Mouse (Mus musculus): Measurements from ENCODE around the gene Olfr809. TPM values are rescaled to one million over a fixed set of nuclear protein-coding genes. Genes with fewer than 3 reads are reported as not detected.

Gene Olfr809
- total RNA-seq (2021), result not detected

DNA sequence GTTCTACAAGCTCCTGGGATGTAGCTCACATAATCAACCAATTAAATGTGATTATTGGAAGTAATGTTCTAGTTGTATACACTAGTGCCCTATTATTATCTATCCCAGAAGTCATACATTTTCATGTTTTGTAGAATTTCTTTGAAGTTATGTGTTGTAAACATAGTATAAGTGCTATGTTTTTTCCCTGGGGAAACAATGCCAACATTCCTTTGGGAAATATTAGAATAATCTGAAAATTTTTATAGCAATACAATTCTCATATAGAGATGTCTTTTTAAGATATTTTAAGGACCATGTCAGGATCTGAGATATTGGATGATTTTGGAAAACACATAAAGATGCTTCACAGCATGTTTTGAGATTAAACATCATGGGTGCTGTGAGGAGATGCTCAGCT is at the start of gene Olfr809:
Gene Olfr809, plus strand, starts transcription at position 301 of the 400 bp plus-strand sequence.
- intact Hi-C loops (cut with DNase I), result no loop called here
- no peak for DNase-seq

- no peak for DNase-seq
- intact Hi-C loops (cut with DNase I), result no loop called here
Observed at GRCm38 (mm10) chr10:129729275-129729674, 45.2 kb upstream of the Olfr809 start, which contains the start of gene Olfr805. Gene Olfr805 (minus strand): TSS chr10:129729375.

DNA sequence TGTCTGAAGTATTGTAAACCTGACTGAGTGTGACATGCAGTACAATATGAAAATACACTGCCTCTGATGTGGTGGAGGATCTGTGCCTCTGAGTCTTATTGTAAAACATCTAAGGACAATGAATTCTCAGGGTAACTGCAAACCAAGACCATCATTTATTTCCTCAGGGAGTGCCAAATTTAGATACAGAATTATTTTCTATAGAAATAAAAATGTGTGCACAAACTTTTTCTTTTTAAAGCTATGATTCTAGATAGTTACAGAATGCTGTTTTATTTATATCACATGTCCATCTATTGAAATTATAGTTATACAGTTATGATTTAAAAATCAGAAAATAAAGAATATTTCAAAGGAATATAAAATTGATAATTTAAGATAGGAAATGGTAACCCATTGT is 32.6 kb upstream of the Olfr809 start, which contains the start of gene Olfr806:
Gene Olfr806, minus strand, starts transcription at position 101 of the 400 bp plus-strand sequence.
- no peak for DNase-seq

DNA sequence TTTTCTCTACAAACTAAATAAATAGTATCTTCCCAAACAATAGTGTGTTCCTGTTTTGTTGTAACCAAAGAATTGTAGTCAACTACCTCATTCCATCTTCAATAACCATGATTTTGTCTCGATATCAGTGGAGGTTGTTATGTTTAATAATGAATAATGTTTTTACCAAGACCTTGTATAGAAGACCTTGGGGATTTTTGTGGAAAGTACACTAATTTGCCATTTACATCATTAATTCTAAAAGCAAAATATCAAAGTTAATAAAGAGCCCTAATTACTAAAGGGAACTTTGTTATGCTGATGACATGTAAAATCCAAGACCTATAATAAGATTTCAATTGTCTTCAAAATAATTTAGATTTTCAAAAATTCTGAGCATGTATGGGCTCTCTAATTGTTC is 16.7 kb upstream of the Olfr809 start, which contains the start of gene Olfr807:
Gene Olfr807, minus strand, starts transcription at position 101 of the 400 bp plus-strand sequence.
- intact Hi-C loops (cut with DNase I), result no loop called here
- DNase-seq, result no peak

More for the DNA sequence above, 32.6 kb upstream of the Olfr809 start, which contains the start of gene Olfr806:
- intact Hi-C loops (cut with DNase I), result no loop called here

- no peak for DNase-seq
- intact Hi-C loops (cut with DNase I), result no loop called here
Observed at GRCm38 (mm10) chr10:129765182-129765581, 9.3 kb upstream of the Olfr809 start, which contains the start of gene Olfr808. Gene Olfr808 (plus strand): TSS chr10:129765482.

- intact Hi-C loops (cut with DNase I), result no loop called here
- DNase-seq, result no peak
Observed at GRCm38 (mm10) chr10:129778123-129778522, 3.7 kb downstream of the Olfr809 start.

- intact Hi-C loops (cut with DNase I), result no loop called here
- no peak for DNase-seq
Observed at GRCm38 (mm10) chr10:129794817-129795216, 20.4 kb downstream of the Olfr809 start, which contains the start of gene Olfr810. Gene Olfr810 (minus strand): TSS chr10:129794917.

- intact Hi-C loops (cut with DNase I), result no loop called here
- no peak for DNase-seq
Observed at GRCm38 (mm10) chr10:129804296-129804695, 29.9 kb downstream of the Olfr809 start, which contains the start of gene Olfr811. Gene Olfr811 (minus strand): TSS chr10:129804396.

Small RNAs within 50 kb of the gene (microRNA-seq; reads per million reads assigned to microRNA genes)
- gene Gm24485, result 0 reads per million in 2 experiments

Other genes starting within 250 kb of the Olfr809 start
- not detected for gene Olfr792, start 235.5 kb upstream of the Olfr809 start, total RNA-seq (2021)
- gene Olfr794, start 207.0 kb upstream of the Olfr809 start, total RNA-seq (2021), result not detected
- gene Olfr796, start 162.1 kb upstream of the Olfr809 start, total RNA-seq (2021), result not detected
- not detected for gene Olfr798, start 146.7 kb upstream of the Olfr809 start, total RNA-seq (2021)
- not detected for gene Olfr799, start 137.2 kb upstream of the Olfr809 start, total RNA-seq (2021)
- not detected for gene Olfr800, start 116.9 kb upstream of the Olfr809 start, total RNA-seq (2021)
- gene Olfr801, start 100.8 kb upstream of the Olfr809 start, total RNA-seq (2021), result not detected
- gene Olfr802, start 86.5 kb upstream of the Olfr809 start, total RNA-seq (2021), result not detected
- not detected for gene Olfr803, start 80.4 kb upstream of the Olfr809 start, total RNA-seq (2021)
- gene Olfr804, start 71.4 kb upstream of the Olfr809 start, total RNA-seq (2021), result not detected
- not detected for gene Olfr805, start 45.3 kb upstream of the Olfr809 start, total RNA-seq (2021)
- gene Olfr806, start 32.7 kb upstream of the Olfr809 start, total RNA-seq (2021), result not detected
- not detected for gene Olfr807, start 16.8 kb upstream of the Olfr809 start, total RNA-seq (2021)
- not detected for gene Olfr808, start 9.2 kb upstream of the Olfr809 start, total RNA-seq (2021)
- gene Olfr810, start 20.3 kb downstream of the Olfr809 start, total RNA-seq (2021), result not detected
- gene Olfr811, start 29.8 kb downstream of the Olfr809 start, total RNA-seq (2021), result not detected
- not detected for gene Olfr812, start 71.5 kb downstream of the Olfr809 start, total RNA-seq (2021)
- gene Olfr813, start 80.7 kb downstream of the Olfr809 start, total RNA-seq (2021), result not detected
- gene Olfr814, start 105.2 kb downstream of the Olfr809 start, total RNA-seq (2021), result not detected
- gene Olfr815, start 131.2 kb downstream of the Olfr809 start, total RNA-seq (2021), result not detected
- not detected for gene Olfr816, start 141.0 kb downstream of the Olfr809 start, total RNA-seq (2021)
- not detected for gene Olfr818, start 174.5 kb downstream of the Olfr809 start, total RNA-seq (2021)
- not detected for gene Olfr819, start 192.6 kb downstream of the Olfr809 start, total RNA-seq (2021)
- not detected for gene Olfr247, start 201.5 kb downstream of the Olfr809 start, total RNA-seq (2021)
- not detected for gene Gm10310, start 210.4 kb downstream of the Olfr809 start, total RNA-seq (2021)
- not detected for gene Olfr820, start 238.0 kb downstream of the Olfr809 start, total RNA-seq (2021)